Mouse (Mus musculus): ENCODE measurements at regions not wholly inside any gene's neighbourhood (a gene's known extent, or its start where the extent isn't known, plus 50 kb on each side); places are given as distances from the start of the nearest gene placed in this dataset.

DNA sequence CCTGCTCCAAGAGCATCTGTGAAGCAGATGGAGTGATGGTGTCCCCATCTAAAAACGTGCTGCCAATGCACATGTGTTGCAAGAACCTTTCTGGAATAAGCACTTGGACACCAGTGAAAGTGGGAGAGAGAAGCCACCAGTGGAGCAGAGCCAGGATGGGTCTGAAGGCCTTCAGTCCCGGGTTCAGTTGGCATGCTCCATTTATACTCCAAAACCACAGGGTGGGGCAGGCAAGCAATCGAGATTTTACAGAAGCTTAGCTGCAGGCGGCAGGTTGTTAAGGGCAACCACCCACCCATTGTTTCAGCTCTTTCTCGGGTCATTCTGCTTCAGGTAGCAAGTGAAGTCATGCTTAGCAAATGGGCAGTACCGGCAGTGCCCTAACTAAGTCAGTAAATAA lies 51.8 kb upstream of the Sv2b start:
- no peak overlapping the region for H3K27ac ChIP-seq
- H3K27me3 ChIP-seq = no peaks in the 10 kb centered on the region
- H3K4me1 ChIP-seq (replicated peaks) = no peaks in the 10 kb centered on the region
- H3K36me3 ChIP-seq = no peaks in the 10 kb centered on the region
- H3K4me2 ChIP-seq = no peak overlapping the region
- ATAC-seq (ENCODE audit: low read depth) (no peak), DNase-seq (no peak)
- no peaks in the 10 kb centered on the region for H3K9me3 ChIP-seq (replicated peaks)
- no peak overlapping the region for H3K4me3 ChIP-seq (replicated peaks)
- 30% methylated on average over 6 of the region's 6 CpGs for WGBS (ENCODE audit: insufficient replicate concordance)
- no peak overlapping the region for H3K9ac ChIP-seq

GRCm38 (mm10) chr7:75362541-75362940 lies 53.5 kb upstream of the Sv2b start:
- H3K36me3 ChIP-seq = no peaks in the 10 kb centered on the region
- H3K9ac ChIP-seq = no peak overlapping the region
- 47% methylated on average over 6 of the region's 6 CpGs for WGBS (ENCODE audit: insufficient replicate concordance)
- no peaks in the 10 kb centered on the region for H3K4me1 ChIP-seq (replicated peaks)
- DNase-seq (no peak), ATAC-seq (ENCODE audit: low read depth) (no peak)
- no peaks in the 10 kb centered on the region for H3K9me3 ChIP-seq (replicated peaks)
- H3K4me2 ChIP-seq = no peak overlapping the region
- H3K27ac ChIP-seq = no peak overlapping the region
- no peak overlapping the region for H3K4me3 ChIP-seq (replicated peaks)
- H3K27me3 ChIP-seq = no peaks in the 10 kb centered on the region

DNA sequence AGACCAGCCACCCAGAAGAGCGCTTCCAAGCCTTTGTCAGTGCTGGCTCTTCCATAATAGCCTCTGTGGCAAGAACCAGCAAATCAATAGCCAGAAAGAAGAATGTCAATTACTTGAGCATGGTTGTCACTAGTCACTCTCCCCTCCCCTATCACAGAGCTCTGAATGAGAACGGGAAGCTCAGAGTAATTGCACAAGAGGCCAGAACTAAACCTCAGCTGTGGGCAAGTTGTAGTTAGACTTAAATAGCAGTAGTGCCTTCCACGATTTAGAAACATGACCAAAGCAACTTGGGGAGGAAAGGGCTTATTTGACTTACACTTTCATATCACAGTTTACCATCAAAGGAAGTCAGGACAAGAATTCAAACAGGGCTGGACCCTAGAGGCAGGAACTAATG lies 56.4 kb upstream of the Sv2b start:
- peaks cover 9% of the 10 kb centered on the region for H3K4me1 ChIP-seq (replicated peaks)
- DNase-seq = no peak
- WGBS (ENCODE audit: insufficient replicate concordance) = 23% methylated on average over 3 of the region's 3 CpGs

GRCm38 (mm10) chr7:75366285-75366882 lies 57.3 kb upstream of the Sv2b start:
- 4% methylated on average over 8 of the region's 8 CpGs for WGBS (ENCODE audit: insufficient replicate concordance)
- H3K27ac ChIP-seq = no peak overlapping the region
- no peak overlapping the region for H3K4me2 ChIP-seq
- H3K36me3 ChIP-seq = no peaks in the 10 kb centered on the region
- H3K4me1 ChIP-seq (replicated peaks) = peaks cover 9% of the 10 kb centered on the region
- ATAC-seq (ENCODE audit: low read depth) (no peak), DNase-seq (peak; percentile 15)
- no peak overlapping the region for H3K4me3 ChIP-seq (replicated peaks)
- no peaks in the 10 kb centered on the region for H3K9me3 ChIP-seq (replicated peaks)
- 0 out of 2 replicates have a peak, but pooled peaks cover 4% of the 10 kb centered on the region for H3K27me3 ChIP-seq
- H3K9ac ChIP-seq = no peak overlapping the region

More for the DNA sequence above, 56.4 kb upstream of the Sv2b start:
- no peaks in the 10 kb centered on the region for H3K9me3 ChIP-seq (replicated peaks)
- no peaks in the 10 kb centered on the region for H3K36me3 ChIP-seq
- no peak overlapping the region for H3K4me3 ChIP-seq (replicated peaks)
- H3K4me2 ChIP-seq = no peak overlapping the region
- no peak overlapping the region for H3K27ac ChIP-seq
- H3K9ac ChIP-seq = no peak overlapping the region
- H3K27me3 ChIP-seq = 0 out of 2 replicates have a peak, but pooled peaks cover 4% of the 10 kb centered on the region
- ATAC-seq (ENCODE audit: low read depth) = no peak

- Histone ChIP-seq H3K4me2 (no peak overlapping the region), H3K4me3 (replicated peaks) (no peak overlapping the region), H3K9me3 (replicated peaks) (no peaks in the 10 kb centered on the region), H3K9ac (no peak overlapping the region), H3K4me1 (replicated peaks) (peaks cover 11% of the 10 kb centered on the region), H3K27me3 (0 out of 2 replicates have a peak, but pooled peaks cover 4% of the 10 kb centered on the region), H3K36me3 (no peaks in the 10 kb centered on the region), H3K27ac (no peak overlapping the region)
- no peak for ATAC-seq (ENCODE audit: low read depth)
- 49% methylated on average over 9 of the region's 9 CpGs for WGBS (ENCODE audit: insufficient replicate concordance)
- DNase-seq = no peak
These were observed 59.3 kb upstream of the Sv2b start for GRCm38 (mm10) chr7:75368315-75368714.

DNA sequence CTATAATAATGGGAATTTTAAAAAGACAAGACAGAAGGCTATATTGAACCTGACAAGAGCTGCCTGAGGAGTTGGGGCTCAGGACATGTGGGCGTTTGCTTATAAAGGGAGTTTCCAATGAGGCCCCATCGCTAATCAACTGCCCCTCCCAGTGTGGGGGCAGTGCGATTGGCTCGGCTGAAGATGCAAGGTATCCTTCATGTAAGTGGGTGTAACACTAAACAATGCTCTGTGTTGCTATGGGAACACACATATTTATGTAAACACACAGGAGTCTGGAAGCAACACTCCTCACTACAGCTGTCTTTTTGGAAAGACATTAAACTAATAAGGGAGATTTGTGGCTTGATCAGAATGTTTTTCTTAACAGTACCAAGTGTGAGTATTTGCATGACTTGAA lies 60.3 kb upstream of the Sv2b start:
- no peak overlapping the region for H3K4me3 ChIP-seq (replicated peaks)
- H3K4me2 ChIP-seq = no peak overlapping the region
- no peak overlapping the region for H3K27ac ChIP-seq
- peaks cover 11% of the 10 kb centered on the region for H3K4me1 ChIP-seq (replicated peaks)
- peak; percentile 27; the same call in 1 of the 2 replicates for ATAC-seq (ENCODE audit: low read depth)
- 48% methylated on average over 4 of the region's 4 CpGs for WGBS (ENCODE audit: insufficient replicate concordance)
- H3K36me3 ChIP-seq = no peaks in the 10 kb centered on the region
- H3K9ac ChIP-seq = no peak overlapping the region
- H3K27me3 ChIP-seq = 0 out of 2 replicates have a peak, but pooled peaks cover 4% of the 10 kb centered on the region
- DNase-seq = no peak
- no peaks in the 10 kb centered on the region for H3K9me3 ChIP-seq (replicated peaks)

GRCm38 (mm10) chr7:75370595-75371519 lies 61.8 kb upstream of the Sv2b start:
- Histone ChIP-seq H3K9me3 (replicated peaks) (no peaks in the 10 kb centered on the region), H3K4me2 (no peak overlapping the region), H3K36me3 (no peaks in the 10 kb centered on the region), H3K27me3 (0 out of 2 replicates have a peak, but pooled peaks cover 4% of the 10 kb centered on the region), H3K27ac (no peak overlapping the region), H3K4me3 (replicated peaks) (no peak overlapping the region), H3K9ac (no peak overlapping the region), H3K4me1 (replicated peaks) (peaks cover 11% of the 10 kb centered on the region)
- ATAC-seq (ENCODE audit: low read depth) (0 out of 2 replicates have a peak, but pooled peaks have one; percentile 30), DNase-seq (peak; percentile 29)
- WGBS (ENCODE audit: insufficient replicate concordance) = 18% methylated on average over 12 of the region's 12 CpGs

DNA sequence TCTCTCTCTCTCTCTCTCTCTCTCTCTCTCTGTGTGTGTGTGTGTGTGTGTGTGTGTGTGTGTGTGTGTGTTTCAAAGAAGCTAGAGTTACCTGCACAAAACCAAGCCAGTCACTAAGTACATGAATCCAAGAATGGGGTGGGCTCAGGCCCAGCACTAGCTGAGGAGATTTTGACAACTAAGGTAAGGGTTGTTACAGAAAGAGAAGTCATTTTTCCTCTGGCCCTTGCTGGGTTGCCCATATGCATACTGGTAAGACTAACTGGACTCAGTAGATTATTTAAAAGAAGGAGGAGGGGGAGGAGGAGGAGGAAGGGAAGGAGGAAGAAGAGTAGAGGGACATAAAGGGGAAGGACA lies 62.4 kb upstream of the Sv2b start:
- H3K36me3 ChIP-seq = no peaks in the 10 kb centered on the region
- H3K27me3 ChIP-seq = 0 out of 2 replicates have a peak, but pooled peaks cover 4% of the 10 kb centered on the region
- H3K4me2 ChIP-seq = no peak overlapping the region
- H3K9ac ChIP-seq = no peak overlapping the region
- no peak for ATAC-seq (ENCODE audit: low read depth)
- H3K4me3 ChIP-seq (replicated peaks) = no peak overlapping the region
- no peak overlapping the region for H3K27ac ChIP-seq
- no peak for DNase-seq
- H3K4me1 ChIP-seq (replicated peaks) = peaks cover 11% of the 10 kb centered on the region
- H3K9me3 ChIP-seq (replicated peaks) = no peaks in the 10 kb centered on the region

DNA sequence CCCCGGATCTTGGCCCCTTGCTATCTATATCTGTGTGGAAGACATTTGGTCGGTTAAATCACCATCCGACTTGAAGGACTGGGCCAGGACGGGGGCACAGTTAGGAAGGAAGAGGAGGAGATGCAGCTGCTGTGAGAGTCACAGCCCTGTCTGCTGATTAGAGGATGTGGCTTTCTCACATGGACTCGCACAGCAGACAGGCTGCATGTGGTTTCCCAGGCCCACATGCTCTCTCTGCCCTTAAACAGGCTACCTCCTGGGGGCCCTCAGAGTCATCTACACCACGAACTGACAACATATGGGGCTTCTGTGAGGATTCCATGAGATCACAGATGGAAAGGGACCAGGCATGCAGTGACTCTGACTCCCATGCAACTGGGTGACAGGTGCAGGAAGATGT lies 62.9 kb upstream of the Sv2b start:
- H3K9me3 ChIP-seq (replicated peaks) = no peaks in the 10 kb centered on the region
- H3K27ac ChIP-seq = no peak overlapping the region
- H3K4me2 ChIP-seq = no peak overlapping the region
- ATAC-seq (ENCODE audit: low read depth) = 0 out of 2 replicates have a peak, but pooled peaks have one; percentile 39
- 0 out of 2 replicates have a peak, but pooled peaks cover 4% of the 10 kb centered on the region for H3K27me3 ChIP-seq
- H3K36me3 ChIP-seq = no peaks in the 10 kb centered on the region
- 10% methylated on average over 6 of the region's 6 CpGs for WGBS (ENCODE audit: insufficient replicate concordance)
- DNase-seq = no peak
- peaks cover 11% of the 10 kb centered on the region for H3K4me1 ChIP-seq (replicated peaks)
- no peak overlapping the region for H3K4me3 ChIP-seq (replicated peaks)
- no peak overlapping the region for H3K9ac ChIP-seq

DNA sequence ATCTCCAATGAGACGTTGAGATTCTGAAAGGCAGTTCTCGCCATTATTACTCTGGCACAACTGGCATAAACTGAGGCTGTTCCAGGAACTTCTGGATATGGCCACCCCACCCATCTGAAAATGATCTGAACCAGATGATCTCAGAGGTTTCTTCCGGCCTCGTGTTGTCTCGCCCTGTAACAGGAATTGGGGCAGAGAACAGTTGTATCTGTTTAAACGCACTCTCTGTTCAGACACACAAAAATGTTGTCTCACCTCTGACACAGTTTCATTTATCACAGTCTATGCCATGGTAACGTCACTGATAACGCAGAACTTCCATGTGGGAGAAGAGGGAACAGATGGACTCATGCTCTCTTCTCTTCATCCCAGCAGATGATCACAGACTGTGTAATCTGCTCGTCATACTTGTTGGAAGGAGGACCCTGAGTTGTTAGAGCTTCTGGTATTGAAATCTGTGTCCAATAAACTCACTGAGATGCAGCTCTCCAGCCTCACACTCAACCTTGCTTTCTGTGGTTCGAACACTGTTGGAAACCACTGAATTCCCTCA lies 63.9 kb upstream of the Sv2b start:
- ATAC-seq (ENCODE audit: low read depth) (no peak), DNase-seq (no peak)
- Histone ChIP-seq H3K9ac (no peak overlapping the region), H3K4me3 (replicated peaks) (no peak overlapping the region), H3K36me3 (no peaks in the 10 kb centered on the region), H3K4me1 (replicated peaks) (peaks cover 11% of the 10 kb centered on the region), H3K9me3 (replicated peaks) (no peaks in the 10 kb centered on the region), H3K27me3 (0 out of 2 replicates have a peak, but pooled peaks cover 4% of the 10 kb centered on the region), H3K4me2 (no peak overlapping the region), H3K27ac (no peak overlapping the region)
- WGBS (ENCODE audit: insufficient replicate concordance) = 44% methylated on average over 10 of the region's 10 CpGs

DNA sequence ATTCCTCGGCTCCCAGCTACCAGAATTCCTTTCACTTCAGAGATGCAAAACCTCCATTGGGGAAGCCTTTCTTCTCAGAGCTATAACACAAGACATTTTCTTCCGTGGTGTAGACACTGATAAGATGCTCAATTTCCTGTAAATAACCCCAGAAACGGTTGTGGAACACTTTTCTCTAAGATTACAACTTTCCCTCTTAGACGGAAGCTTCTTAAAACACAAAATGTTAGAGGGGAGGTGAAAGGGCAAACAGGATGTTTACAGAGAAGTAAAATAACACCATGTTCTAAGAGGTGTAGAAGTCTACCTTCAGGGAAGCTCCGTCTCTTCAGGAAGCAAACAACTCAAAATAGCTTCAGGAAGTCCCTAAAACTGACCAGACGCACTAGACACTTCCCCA lies 65.4 kb upstream of the Sv2b start:
- ATAC-seq (ENCODE audit: low read depth) (no peak), DNase-seq (no peak)
- Histone ChIP-seq H3K9ac (no peak overlapping the region), H3K27ac (no peak overlapping the region), H3K4me2 (no peak overlapping the region), H3K4me1 (replicated peaks) (peaks cover 6% of the 10 kb centered on the region), H3K36me3 (no peaks in the 10 kb centered on the region), H3K27me3 (0 out of 2 replicates have a peak, but pooled peaks cover 4% of the 10 kb centered on the region), H3K4me3 (replicated peaks) (no peak overlapping the region), H3K9me3 (replicated peaks) (no peaks in the 10 kb centered on the region)
- 42% methylated on average over 6 of the region's 6 CpGs for WGBS (ENCODE audit: insufficient replicate concordance)

Data from liver, embryonic 13.5 days (tissue).